Mouse (Mus musculus): ENCODE results near the gene Rgs4. TPM values are rescaled to one million over a fixed set of nuclear protein-coding genes. Genes with fewer than 3 reads are reported as not detected.

Rgs4 gene
- polyA plus RNA-seq, 1 experiment from 2014 or later, result 54.3 TPM

GRCm38 (mm10) chr1:169736139-169736538 lies 11.3 kb downstream of the Rgs4 start:
- WGBS, result 90% methylated on average over 6 of the region's 6 CpGs
- H3K9me3 ChIP-seq, result no peaks in the 10 kb centered on the region
- no peak overlapping the region for H3K27ac ChIP-seq (replicated peaks)
- H3K36me3 ChIP-seq, result no peaks in the 10 kb centered on the region
- ATAC-seq (replicated peaks), result no peak
- H3K4me2 ChIP-seq (replicated peaks), result no peak overlapping the region
- H3K27me3 ChIP-seq, result no peaks in the 10 kb centered on the region
- no peak overlapping the region for H3K9ac ChIP-seq (replicated peaks)
- no peaks in the 10 kb centered on the region for H3K4me1 ChIP-seq
- no peak overlapping the region for H3K4me3 ChIP-seq

- Histone ChIP-seq H3K4me3 (no peak overlapping the region), H3K4me2 (replicated peaks) (no peak overlapping the region), H3K9ac (replicated peaks) (no peak overlapping the region), H3K36me3 (no peaks in the 10 kb centered on the region), H3K4me1 (no peaks in the 10 kb centered on the region), H3K27ac (replicated peaks) (no peak overlapping the region), H3K9me3 (no peaks in the 10 kb centered on the region), H3K27me3 (no peaks in the 10 kb centered on the region)
- WGBS, result 75% methylated on average over 7 of the region's 7 CpGs
- ATAC-seq (replicated peaks), result no peak
These were observed 16.8 kb downstream of the Rgs4 start for GRCm38 (mm10) chr1:169730599-169731100.

GRCm38 (mm10) chr1:169726319-169726718 lies 21.1 kb downstream of the Rgs4 start:
- ATAC-seq (replicated peaks), result no peak
- no peaks in the 10 kb centered on the region for H3K27me3 ChIP-seq
- WGBS, result 81% methylated on average over 3 of the region's 3 CpGs
- H3K4me3 ChIP-seq, result no peak overlapping the region
- no peaks in the 10 kb centered on the region for H3K4me1 ChIP-seq
- no peak overlapping the region for H3K9ac ChIP-seq (replicated peaks)
- no peaks in the 10 kb centered on the region for H3K36me3 ChIP-seq
- no peak overlapping the region for H3K4me2 ChIP-seq (replicated peaks)
- H3K9me3 ChIP-seq, result no peaks in the 10 kb centered on the region
- H3K27ac ChIP-seq (replicated peaks), result no peak overlapping the region

GRCm38 (mm10) chr1:169721836-169722235 lies 25.6 kb downstream of the Rgs4 start:
- no peaks in the 10 kb centered on the region for H3K36me3 ChIP-seq
- ATAC-seq (replicated peaks), result no peak
- WGBS, result 88% methylated on average over 2 of the region's 2 CpGs
- no peak overlapping the region for H3K9ac ChIP-seq (replicated peaks)
- H3K4me3 ChIP-seq, result no peak overlapping the region
- H3K27me3 ChIP-seq, result no peaks in the 10 kb centered on the region
- no peak overlapping the region for H3K4me2 ChIP-seq (replicated peaks)
- no peak overlapping the region for H3K27ac ChIP-seq (replicated peaks)
- no peaks in the 10 kb centered on the region for H3K4me1 ChIP-seq
- no peaks in the 10 kb centered on the region for H3K9me3 ChIP-seq

- Histone ChIP-seq H3K4me1 (no peaks in the 10 kb centered on the region), H3K27me3 (no peaks in the 10 kb centered on the region), H3K4me3 (no peak overlapping the region), H3K9ac (replicated peaks) (no peak overlapping the region), H3K36me3 (no peaks in the 10 kb centered on the region), H3K4me2 (replicated peaks) (no peak overlapping the region), H3K9me3 (no peaks in the 10 kb centered on the region), H3K27ac (replicated peaks) (no peak overlapping the region)
- 90% methylated on average over 4 of the region's 4 CpGs for WGBS
- no peak for ATAC-seq (replicated peaks)
These were observed 42.9 kb downstream of the Rgs4 start for GRCm38 (mm10) chr1:169704395-169705087.

- Histone ChIP-seq H3K9ac (replicated peaks) (no peak overlapping the region), H3K9me3 (no peaks in the 10 kb centered on the region), H3K27ac (replicated peaks) (no peak overlapping the region), H3K4me2 (replicated peaks) (no peak overlapping the region), H3K27me3 (no peaks in the 10 kb centered on the region), H3K36me3 (no peaks in the 10 kb centered on the region), H3K4me1 (no peaks in the 10 kb centered on the region), H3K4me3 (no peak overlapping the region)
- 87% methylated on average over 2 of the region's 2 CpGs for WGBS
- no peak for ATAC-seq (replicated peaks)
These were observed 48.3 kb downstream of the Rgs4 start for GRCm38 (mm10) chr1:169699184-169699583.

GRCm38 (mm10) chr1:169697236-169697635 lies 50.2 kb downstream of the Rgs4 start:
- no peak for ATAC-seq (replicated peaks)
- no peak overlapping the region for H3K4me3 ChIP-seq
- H3K27me3 ChIP-seq, result no peaks in the 10 kb centered on the region
- 0 out of 2 replicates have a peak, but pooled peaks cover 3% of the 10 kb centered on the region for H3K4me1 ChIP-seq
- no peak overlapping the region for H3K27ac ChIP-seq (replicated peaks)
- H3K9ac ChIP-seq (replicated peaks), result no peak overlapping the region
- H3K9me3 ChIP-seq, result no peaks in the 10 kb centered on the region
- 77% methylated on average over 4 of the region's 4 CpGs for WGBS
- H3K4me2 ChIP-seq (replicated peaks), result no peak overlapping the region
- no peaks in the 10 kb centered on the region for H3K36me3 ChIP-seq

GRCm38 (mm10) chr1:169695356-169695755 lies 52.1 kb downstream of the Rgs4 start:
- Histone ChIP-seq H3K4me2 (replicated peaks) (no peak overlapping the region), H3K9me3 (no peaks in the 10 kb centered on the region), H3K27ac (replicated peaks) (no peak overlapping the region), H3K4me1 (0 out of 2 replicates have a peak, but pooled peaks cover 3% of the 10 kb centered on the region), H3K9ac (replicated peaks) (no peak overlapping the region), H3K36me3 (no peaks in the 10 kb centered on the region), H3K27me3 (no peaks in the 10 kb centered on the region), H3K4me3 (no peak overlapping the region)
- ATAC-seq (replicated peaks), result no peak
- WGBS, result 91% methylated on average over 3 of the region's 3 CpGs

- Histone ChIP-seq H3K4me3 (no peak overlapping the region), H3K36me3 (no peaks in the 10 kb centered on the region), H3K9ac (replicated peaks) (no peak overlapping the region), H3K9me3 (no peaks in the 10 kb centered on the region), H3K27me3 (no peaks in the 10 kb centered on the region), H3K4me2 (replicated peaks) (no peak overlapping the region), H3K27ac (replicated peaks) (no peak overlapping the region), H3K4me1 (0 out of 2 replicates have a peak, but pooled peaks cover 3% of the 10 kb centered on the region)
- ATAC-seq (replicated peaks), result no peak
- WGBS, result 71% methylated on average over 3 of the region's 3 CpGs
These were observed 53.9 kb downstream of the Rgs4 start for GRCm38 (mm10) chr1:169693537-169693936.

- no peak for ATAC-seq (replicated peaks)
- 65% methylated on average over 2 of the region's 2 CpGs for WGBS
- no peaks in the 10 kb centered on the region for H3K9me3 ChIP-seq
These were observed 54.4 kb downstream of the Rgs4 start for GRCm38 (mm10) chr1:169693040-169693439.

More at GRCm38 (mm10) chr1:169693040-169693439, 54.4 kb downstream of the Rgs4 start:
- no peak overlapping the region for H3K4me2 ChIP-seq (replicated peaks)
- no peaks in the 10 kb centered on the region for H3K36me3 ChIP-seq
- H3K4me3 ChIP-seq, result no peak overlapping the region
- H3K27ac ChIP-seq (replicated peaks), result no peak overlapping the region
- H3K27me3 ChIP-seq, result no peaks in the 10 kb centered on the region
- no peak overlapping the region for H3K9ac ChIP-seq (replicated peaks)
- 0 out of 2 replicates have a peak, but pooled peaks cover 3% of the 10 kb centered on the region for H3K4me1 ChIP-seq
